Comparison of ENCODE assay signal across 8 mouse cellular contexts in the genomic region with DNA sequence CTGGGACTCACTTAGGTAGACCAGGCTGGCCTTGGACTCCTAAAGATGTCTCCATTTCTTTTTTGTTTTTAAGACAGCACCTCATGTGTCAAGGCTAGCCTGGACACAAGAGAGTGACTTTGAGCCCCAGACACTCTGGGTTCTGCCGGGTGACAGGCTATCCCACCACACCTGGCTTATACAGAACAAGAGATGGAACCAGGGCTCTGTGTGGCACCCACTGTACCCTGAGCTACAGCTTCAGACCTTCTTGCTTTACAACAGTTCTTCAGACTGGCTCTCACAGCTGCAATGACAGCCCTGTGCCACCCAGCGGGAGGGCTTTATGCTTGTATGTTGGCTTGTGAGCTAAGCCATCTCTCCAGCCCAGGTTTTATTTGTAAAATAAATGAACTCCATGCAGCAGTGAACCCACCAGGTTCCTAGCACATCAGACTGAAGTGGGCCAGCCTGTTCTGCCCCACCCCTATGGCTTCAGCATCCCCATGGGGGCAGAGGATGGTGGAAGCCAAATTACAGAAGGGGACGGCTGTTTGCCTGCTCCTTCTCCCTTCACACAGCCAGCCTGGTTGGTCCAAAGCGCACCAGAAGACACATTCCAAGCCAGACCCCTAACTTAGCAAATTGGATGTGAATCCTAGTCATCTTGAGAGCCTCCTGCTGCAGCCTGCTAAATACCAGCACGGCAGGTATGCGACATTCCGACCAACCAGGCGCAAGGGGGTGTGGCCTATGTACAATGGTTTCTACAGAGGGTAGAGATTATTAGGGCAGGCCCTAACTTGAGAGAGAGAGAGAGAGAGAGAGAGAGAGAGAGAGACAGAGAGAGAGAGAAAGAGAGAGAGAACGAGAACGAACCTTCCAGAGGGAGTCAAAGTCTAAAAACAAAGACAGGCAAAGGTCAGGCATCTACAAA. TPM values are rescaled to one million over a fixed set of nuclear protein-coding genes. Genes with fewer than 3 reads are reported as not detected.
DNase-seq lines count a peak whose midpoint lies in the region; ATAC-seq and TF ChIP-seq lines count a peak whose summit lies in the region.

No protein-coding gene starts in this region.

- no peak for TF ChIP-seq POLR2A in limb, embryonic 14.5 days (IDR thresholded peaks at IDR 0.05; ENCODE audit: borderline replicate concordance, extremely low read depth, insufficient read depth, insufficient read length)

- no peak overlapping the region for H3K9ac ChIP-seq in neural tube, embryonic 11.5 days (ENCODE audit: low read length)
- H3K9ac ChIP-seq in limb, embryonic 14.5 days (ENCODE audit: low read depth, low read length, severe bottlenecking), result no peak overlapping the region

- DNase-seq in embryo, embryonic 10 days (ENCODE audit: low spot score), result peak; percentile 60
- no peak for DNase-seq in embryo, embryonic 11 days
- no peak for DNase-seq in neural tube, embryonic 11.5 days (ENCODE audit: low spot score)
- DNase-seq in neural tube, embryonic 10.5 days (ENCODE audit: extremely low spot score, low spot score), result no peak
- peak; percentile 40 for DNase-seq in limb, embryonic 14.5 days (ENCODE audit: low spot score)
- DNase-seq in yolk sac, embryonic 10.5 days (ENCODE audit: low spot score), result peak; percentile 75
- no peak for DNase-seq in ovary, postnatal 10 days (ENCODE audit: low spot score)
- no peak for DNase-seq in spleen, postnatal 14 days (ENCODE audit: low spot score in 2 of 2)

- H3K4me2 ChIP-seq in neural tube, embryonic 11.5 days (ENCODE audit: low read depth), result no peak overlapping the region
- no peak overlapping the region for H3K4me2 ChIP-seq in limb, embryonic 14.5 days (replicated peaks; ENCODE audit: low read depth, low read length, severe bottlenecking)

- no peaks in the 10 kb centered on the region for H3K27me3 ChIP-seq in neural tube, embryonic 11.5 days (ENCODE audit: control insufficient read depth, insufficient read depth, low read length)
- H3K27me3 ChIP-seq in limb, embryonic 14.5 days (ENCODE audit: control insufficient read depth, insufficient read depth, low read length), result no peaks in the 10 kb centered on the region

- no peaks in the 10 kb centered on the region for H3K9me3 ChIP-seq in neural tube, embryonic 11.5 days (ENCODE audit: control insufficient read depth, low read length)
- no peaks in the 10 kb centered on the region for H3K9me3 ChIP-seq in limb, embryonic 14.5 days (ENCODE audit: control insufficient read depth, low read length)

- no peak for ATAC-seq in neural tube, embryonic 11.5 days (ENCODE audit: insufficient read depth, low FRiP score, low TSS enrichment)
- ATAC-seq in limb, embryonic 14.5 days (ENCODE audit: low FRiP score, low read depth), result no peak

- H3K36me3 ChIP-seq in neural tube, embryonic 11.5 days (ENCODE audit: control insufficient read depth, insufficient read depth, low read length), result peaks cover 27% of the 10 kb centered on the region
- peaks cover 98% of the 10 kb centered on the region for H3K36me3 ChIP-seq in limb, embryonic 14.5 days (ENCODE audit: control insufficient read depth, insufficient read depth, low read length)

- H3K27ac ChIP-seq in neural tube, embryonic 11.5 days (ENCODE audit: low read depth, low read length), result peak overlapping the region; percentile 50; the same call in 1 of the 2 replicates
- peak overlapping the region; percentile 39; the same call in 1 of the 2 replicates for H3K27ac ChIP-seq in limb, embryonic 14.5 days (replicated peaks; ENCODE audit: low read depth, low read length)

- WGBS in neural tube, embryonic 11.5 days, result 43% methylated on average over 10 of the region's 10 CpGs
- WGBS in limb, embryonic 14.5 days, result 52% methylated on average over 10 of the region's 10 CpGs

- peaks cover 3% of the 10 kb centered on the region; the same call in 1 of the 2 replicates for H3K4me1 ChIP-seq in neural tube, embryonic 11.5 days (ENCODE audit: control insufficient read depth, insufficient read depth, low read length)
- no peaks in the 10 kb centered on the region for H3K4me1 ChIP-seq in limb, embryonic 14.5 days (ENCODE audit: control insufficient read depth, insufficient read depth, low read length)

- no peak overlapping the region for H3K4me3 ChIP-seq in neural tube, embryonic 11.5 days (ENCODE audit: low read depth, low read length)
- no peak overlapping the region for H3K4me3 ChIP-seq in limb, embryonic 14.5 days (replicated peaks; ENCODE audit: low read length)

RNA-seq across cellular contexts. Expression of a gene that starts 48.9 kb away (rescaled TPM):
- 32.5 and 34.7 TPM in 2 replicates for polyA plus RNA-seq in neural tube, embryonic 11.5 days (2014; fragmentation: Nextera tagmentation; extraction: Ambion mirVana)
- polyA plus RNA-seq in limb, embryonic 14.5 days (2012; rRNA removed), result 61.1 and 85.3 TPM in 2 replicates
- 46.6 and 55.7 TPM in 2 replicates for polyA plus RNA-seq in limb, embryonic 14.5 days (2014; fragmentation: Nextera tagmentation; extraction: Ambion mirVana)

Comparison
In these comparisons a context has a peak if more than half of its experiments do, and no peak if none do; other contexts are left out.
1. DNase-seq: peak in embryo, embryonic 10 days (single experiment), limb, embryonic 14.5 days (single experiment) and yolk sac, embryonic 10.5 days (single experiment); none in embryo, embryonic 11 days (single experiment), neural tube, embryonic 11.5 days (single experiment), neural tube, embryonic 10.5 days (single experiment), ovary, postnatal 10 days (single experiment) and spleen, postnatal 14 days (0 of 2).